Mouse (Mus musculus) liver, adult 2 months (tissue): Measurements from ENCODE around the gene Lrrc20. TPM values are rescaled to one million over a fixed set of nuclear protein-coding genes. Genes with fewer than 3 reads are reported as not detected.

Experiments
- DNase-seq: peaks from one replicate; pipeline ENCODE4 v3.0.0-alpha.2; 2011; ENCODE audit warnings: low read depth, low spot score; ENCODE audit errors: extremely low read depth
- H3K27ac ChIP-seq: fragments of 200-500 bp; replicated peaks from 2 replicates; pipeline ENCODE4 v1.5.1; 2012; ENCODE audit warnings: low read depth, mild to moderate bottlenecking, control low read depth, inconsistent platforms, low read length; ENCODE audit not compliant: insufficient read depth
- H3K27me3 ChIP-seq: fragments of 200-500 bp; 2 replicates; pipeline ENCODE4 v1.6.1; 2012; ENCODE audit warnings: mild to moderate bottlenecking, moderate library complexity, low read length, inconsistent platforms; ENCODE audit not compliant: control insufficient read depth, insufficient read depth
- H3K36me3 ChIP-seq: fragments of 200-500 bp; 2 replicates; pipeline ENCODE4 v1.6.1; 2012; ENCODE audit warnings: low read length, inconsistent platforms; ENCODE audit not compliant: control insufficient read depth, insufficient read depth
- H3K4me1 ChIP-seq: fragments of 200-500 bp; 2 replicates; pipeline ENCODE4 v1.6.1; 2011; ENCODE audit warnings: low read length; ENCODE audit not compliant: control insufficient read depth, insufficient read depth
- H3K4me3 ChIP-seq: fragments of 200-500 bp; 2 replicates; pipeline ENCODE4 v1.5.1; 2011; ENCODE audit warnings: low read depth, mild to moderate bottlenecking, control low read depth, low read length, moderate library complexity; ENCODE audit not compliant: insufficient read depth
- H3K79me2 ChIP-seq: fragments of 200-500 bp; 2 replicates; pipeline ENCODE4 v1.6.1; 2012; ENCODE audit warnings: inconsistent platforms, mild to moderate bottlenecking, low read length, moderate library complexity; ENCODE audit not compliant: control insufficient read depth, insufficient read depth
- H3K9ac ChIP-seq: fragments of 200-500 bp; 2 replicates; pipeline ENCODE4 v1.6.1; 2012; ENCODE audit warnings: low read depth, mild to moderate bottlenecking, control low read depth, inconsistent platforms, low read length
- CTCF ChIP-seq: fragments of 200-500 bp; IDR thresholded peaks from 2 replicates; pipeline ENCODE4 v1.5.1; 2011; ENCODE audit warnings: low read depth, low read length, control low read depth
- POLR2A ChIP-seq: fragments of 200-500 bp; IDR thresholded peaks from 2 replicates; pipeline ENCODE4 v1.6.1; 2011; ENCODE audit warnings: low read length, control low read depth; ENCODE audit not compliant: insufficient read depth; ENCODE audit errors: extremely low read depth
- WGBS: fragments of 180-500 bp; shearing (Covaris S2); methylation state at CpG from one replicate; pipeline ENCODE4 v1.1.7; 2018; 5-methylcytosine and 5-hydroxymethylcytosine counted together
- polyA plus RNA-seq: library from polyadenylated mRNA; depleted of rRNA; stranded (reverse); fragments of >200 nt; gene quantifications from 2 replicates; pipeline ENCODE4 v1.2.3, GENCODE M21; 2012
- total RNA-seq: library from RNA; depleted of rRNA; stranded (reverse); fragments of >200 nt; gene quantifications from 2 replicates; pipeline ENCODE4 v1.2.3, GENCODE M21; 2014

Gene Lrrc20
- total and polyA plus RNA-seq, 2 experiments, result 2.4 to 4.8 TPM

GRCm38 (mm10) chr10:61536130-61537035, 60.8 kb downstream of the Lrrc20 start:
- H3K9ac ChIP-seq, result no peak overlapping the region

GRCm38 (mm10) chr10:61537036-61537380, 61.4 kb downstream of the Lrrc20 start:
- no peaks in the 10 kb centered on the region for H3K27me3 ChIP-seq
- WGBS, result 28% methylated on average over 5 of the region's 5 CpGs
- peak overlapping the region; percentile 45 for H3K27ac ChIP-seq
- H3K9ac ChIP-seq, result no peak overlapping the region
- H3K79me2 ChIP-seq, result no peaks in the 10 kb centered on the region
- H3K36me3 ChIP-seq, result no peaks in the 10 kb centered on the region
- H3K4me1 ChIP-seq, result peaks cover 6% of the 10 kb centered on the region; the same call in 1 of the 2 replicates
- no peak overlapping the region for H3K4me3 ChIP-seq
- peak; percentile 62 for DNase-seq
- no peak for TF ChIP-seq POLR2A
- no peak for TF ChIP-seq CTCF

More at GRCm38 (mm10) chr10:61536130-61537035, 60.8 kb downstream of the Lrrc20 start:
- Histone ChIP-seq H3K4me1 (peaks cover 6% of the 10 kb centered on the region; the same call in 1 of the 2 replicates), H3K79me2 (no peaks in the 10 kb centered on the region), H3K4me3 (no peak overlapping the region), H3K27me3 (no peaks in the 10 kb centered on the region), H3K27ac (peak overlapping the region; percentile 45), H3K36me3 (no peaks in the 10 kb centered on the region)
- TF ChIP-seq POLR2A (no peak), CTCF (no peak)
- peak; percentile 71 for DNase-seq
- 7% methylated on average over 20 of the region's 20 CpGs for WGBS

- Histone ChIP-seq H3K36me3 (no peaks in the 10 kb centered on the region), H3K79me2 (no peaks in the 10 kb centered on the region), H3K9ac (no peak overlapping the region), H3K4me1 (peaks cover 6% of the 10 kb centered on the region; the same call in 1 of the 2 replicates), H3K27ac (no peak overlapping the region), H3K27me3 (no peaks in the 10 kb centered on the region), H3K4me3 (no peak overlapping the region)
- 62% methylated on average over 4 of the region's 4 CpGs for WGBS
- TF ChIP-seq CTCF (no peak), POLR2A (no peak)
- no peak for DNase-seq
Measured at GRCm38 (mm10) chr10:61538446-61538845, 62.8 kb downstream of the Lrrc20 start.

- TF ChIP-seq POLR2A (no peak), CTCF (no peak)
- WGBS, result 71% methylated on average over 12 of the region's 12 CpGs
- H3K27ac ChIP-seq, result no peak overlapping the region
Measured at GRCm38 (mm10) chr10:61544127-61544862, 68.7 kb downstream of the Lrrc20 start.

GRCm38 (mm10) chr10:61544863-61545240, 69.3 kb downstream of the Lrrc20 start:
- Histone ChIP-seq H3K27ac (no peak overlapping the region), H3K4me1 (no peaks in the 10 kb centered on the region), H3K36me3 (no peaks in the 10 kb centered on the region), H3K27me3 (no peaks in the 10 kb centered on the region), H3K9ac (no peak overlapping the region), H3K79me2 (no peaks in the 10 kb centered on the region), H3K4me3 (no peak overlapping the region)
- no peak for DNase-seq
- TF ChIP-seq POLR2A, result no peak
- TF ChIP-seq CTCF, result no peak
- 85% methylated on average over 9 of the region's 9 CpGs for WGBS

More at GRCm38 (mm10) chr10:61544127-61544862, 68.7 kb downstream of the Lrrc20 start:
- H3K79me2 ChIP-seq, result no peaks in the 10 kb centered on the region
- no peaks in the 10 kb centered on the region for H3K27me3 ChIP-seq
- DNase-seq, result no peak
- H3K4me1 ChIP-seq, result no peaks in the 10 kb centered on the region
- no peaks in the 10 kb centered on the region for H3K36me3 ChIP-seq
- no peak overlapping the region for H3K4me3 ChIP-seq
- no peak overlapping the region for H3K9ac ChIP-seq
